Mouse (Mus musculus) hindbrain, embryonic 12.5 days (tissue): Measurements from ENCODE around the gene Fkbp8. TPM values are rescaled to one million over a fixed set of nuclear protein-coding genes. Genes with fewer than 3 reads are reported as not detected.

Experiments used
- ATAC-seq: fragments of 200-750 bp; cut with Nextera tagmentation; 2 replicates; pipeline ENCODE4 v1.8.0; 2017; ENCODE audit warnings: moderate TSS enrichment; ENCODE audit not compliant: low FRiP score
- H3K27ac ChIP-seq: fragments of 300-500 bp; sonication (generic); 2 replicates; pipeline ENCODE4 v1.5.1; 2016; ENCODE audit warnings: mild to moderate bottlenecking
- H3K27me3 ChIP-seq: fragments of 300-500 bp; sonication (generic); 2 replicates; pipeline ENCODE4 v1.6.1; 2016; ENCODE audit warnings: mild to moderate bottlenecking
- H3K36me3 ChIP-seq: fragments of 300-500 bp; sonication (generic); 2 replicates; pipeline ENCODE4 v1.6.1; 2016; ENCODE audit warnings: mild to moderate bottlenecking
- H3K4me1 ChIP-seq: fragments of 300-500 bp; sonication (generic); 2 replicates; pipeline ENCODE4 v1.6.1; 2016
- H3K4me2 ChIP-seq: fragments of 300-500 bp; sonication (generic); replicated peaks from 2 replicates; pipeline ENCODE4 v1.6.1; 2016; ENCODE audit warnings: mild to moderate bottlenecking
- H3K4me3 ChIP-seq: fragments of 300-500 bp; sonication (generic); 2 replicates; pipeline ENCODE4 v1.5.1; 2016; ENCODE audit warnings: mild to moderate bottlenecking
- H3K9ac ChIP-seq: fragments of 300-500 bp; sonication (generic); 2 replicates; pipeline ENCODE4 v1.6.1; 2016; ENCODE audit warnings: mild to moderate bottlenecking, moderate library complexity
- H3K9me3 ChIP-seq: fragments of 300-500 bp; sonication (generic); replicated peaks from 2 replicates; pipeline ENCODE4 v1.6.1; 2016; ENCODE audit warnings: mild to moderate bottlenecking
- WGBS: fragments of 180-500 bp; shearing (Covaris S2); methylation state at CpG from one replicate; pipeline ENCODE4 v1.1.7; 2016; 5-methylcytosine and 5-hydroxymethylcytosine counted together
- polyA plus RNA-seq: library from polyadenylated mRNA; unstranded; fragments of >200 nt; fragmentation: Nextera tagmentation; extraction: Ambion mirVana; gene quantifications from 2 replicates; pipeline ENCODE4 v1.2.1, GENCODE M21; 2016

The Fkbp8 gene
- polyA plus RNA-seq, 1 experiment from 2014 or later: 334 TPM

DNA sequence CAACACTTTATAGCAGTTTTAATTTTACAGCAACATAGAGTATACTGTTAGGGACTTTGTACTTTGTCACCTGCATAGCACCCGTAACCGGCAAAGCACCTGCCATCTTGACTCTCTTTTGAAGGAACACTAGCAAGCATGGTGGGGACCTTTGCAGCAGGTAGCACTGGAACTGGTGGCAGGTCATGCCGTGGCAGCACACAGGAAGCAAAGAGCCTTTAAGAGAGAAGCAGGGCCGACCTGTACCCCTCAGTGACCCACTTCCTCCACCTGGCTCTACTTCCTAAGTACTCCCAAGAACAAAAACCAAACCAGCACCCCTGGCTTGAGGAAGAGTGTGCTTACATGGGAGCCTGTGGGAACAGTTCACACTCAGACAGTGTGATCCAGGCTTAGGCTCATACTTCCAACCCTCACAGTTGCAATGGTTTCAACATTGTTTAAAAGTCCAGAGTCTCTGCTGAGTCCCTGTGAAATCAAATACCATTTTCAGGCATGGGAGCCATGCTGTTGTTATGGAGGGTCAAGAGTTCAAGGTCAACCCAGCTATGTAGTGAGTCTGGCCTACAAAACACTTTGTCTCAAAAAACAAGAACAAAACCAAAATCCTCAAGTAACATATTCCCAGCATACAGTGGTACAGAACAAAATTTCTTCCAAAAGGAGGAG, 27.7 kb downstream of the Fkbp8 start:
- no peak overlapping the region for H3K27ac ChIP-seq
- no peak for ATAC-seq
- H3K9me3 ChIP-seq: no peaks in the 10 kb centered on the region
- H3K4me1 ChIP-seq: peaks cover 16% of the 10 kb centered on the region
- H3K36me3 ChIP-seq: no peaks in the 10 kb centered on the region
- no peak overlapping the region for H3K4me3 ChIP-seq
- H3K27me3 ChIP-seq: no peaks in the 10 kb centered on the region
- no peak overlapping the region for H3K4me2 ChIP-seq
- H3K9ac ChIP-seq: no peak overlapping the region
- 95% methylated on average over 4 of the region's 4 CpGs for WGBS

- no peaks in the 10 kb centered on the region for H3K36me3 ChIP-seq
- no peak overlapping the region for H3K9ac ChIP-seq
- H3K4me1 ChIP-seq: peaks cover 29% of the 10 kb centered on the region
- ATAC-seq: no peak
- H3K4me3 ChIP-seq: no peak overlapping the region
- no peak overlapping the region for H3K27ac ChIP-seq
- no peak overlapping the region for H3K4me2 ChIP-seq
- WGBS: 74% methylated on average over 4 of the region's 4 CpGs
- H3K9me3 ChIP-seq: no peaks in the 10 kb centered on the region
- no peaks in the 10 kb centered on the region for H3K27me3 ChIP-seq
These were observed 30.8 kb downstream of the Fkbp8 start for GRCm38 (mm10) chr8:70558334-70558733.

DNA sequence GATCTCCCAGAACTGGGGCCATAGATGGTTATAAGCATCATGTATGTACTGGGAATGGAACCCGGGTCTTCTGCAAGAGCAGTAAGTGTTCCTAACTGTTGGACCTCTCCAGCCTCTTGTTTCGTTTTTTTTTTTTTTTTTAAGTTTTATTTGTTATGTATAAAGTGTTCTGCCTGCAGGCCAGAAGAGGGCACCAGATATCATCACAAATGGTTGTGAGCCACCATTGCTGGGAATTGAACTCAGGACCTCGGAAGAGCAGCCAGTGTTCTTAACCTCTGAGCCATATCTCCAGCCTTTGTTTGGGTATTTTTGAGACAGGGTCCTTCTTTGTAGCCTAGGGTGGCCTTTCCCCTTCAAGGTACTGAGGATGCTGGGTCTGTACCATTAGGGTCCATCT, 31.5 kb downstream of the Fkbp8 start:
- no peak overlapping the region for H3K27ac ChIP-seq
- no peak overlapping the region for H3K4me2 ChIP-seq
- peaks cover 22% of the 10 kb centered on the region for H3K4me1 ChIP-seq
- no peak for ATAC-seq
- H3K9me3 ChIP-seq: no peaks in the 10 kb centered on the region
- no peak overlapping the region for H3K9ac ChIP-seq
- no peaks in the 10 kb centered on the region for H3K27me3 ChIP-seq
- no peaks in the 10 kb centered on the region for H3K36me3 ChIP-seq
- WGBS: 74% methylated on average over 3 of the region's 3 CpGs
- no peak overlapping the region for H3K4me3 ChIP-seq

DNA sequence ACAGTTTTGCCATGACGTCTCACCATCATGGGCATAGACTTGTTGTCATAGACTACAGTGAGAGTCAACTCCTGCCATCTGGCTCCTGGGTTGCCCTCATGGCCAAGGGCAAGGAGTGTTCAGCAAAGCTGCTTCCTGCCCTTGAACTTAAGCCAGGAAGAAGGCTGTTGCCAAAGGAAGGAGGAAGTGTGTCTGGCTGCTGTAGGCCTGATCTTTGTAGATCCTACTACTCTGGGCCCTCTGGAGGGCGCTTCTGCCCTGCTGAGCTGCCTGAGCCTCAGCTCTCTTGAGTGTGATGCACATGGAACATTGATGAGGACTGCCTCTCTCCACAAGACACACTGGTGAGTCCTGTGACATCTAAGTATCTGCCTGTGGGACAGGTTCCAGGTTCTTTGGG, 32.6 kb downstream of the Fkbp8 start:
- no peaks in the 10 kb centered on the region for H3K27me3 ChIP-seq
- peaks cover 25% of the 10 kb centered on the region for H3K4me1 ChIP-seq
- no peak overlapping the region for H3K4me3 ChIP-seq
- H3K4me2 ChIP-seq: no peak overlapping the region
- no peak for ATAC-seq
- no peak overlapping the region; the same call in 1 of the 2 replicates for H3K27ac ChIP-seq
- no peaks in the 10 kb centered on the region for H3K36me3 ChIP-seq
- no peaks in the 10 kb centered on the region for H3K9me3 ChIP-seq
- no peak overlapping the region for H3K9ac ChIP-seq
- 74% methylated on average over 2 of the region's 2 CpGs for WGBS

- 75% methylated on average over 3 of the region's 3 CpGs for WGBS
- Histone ChIP-seq H3K4me1 (peaks cover 27% of the 10 kb centered on the region), H3K9me3 (no peaks in the 10 kb centered on the region), H3K9ac (no peak overlapping the region), H3K36me3 (no peaks in the 10 kb centered on the region), H3K27ac (no peak overlapping the region; the same call in 1 of the 2 replicates), H3K4me2 (no peak overlapping the region), H3K4me3 (no peak overlapping the region), H3K27me3 (no peaks in the 10 kb centered on the region)
- ATAC-seq: no peak
These were observed 33.0 kb downstream of the Fkbp8 start for GRCm38 (mm10) chr8:70560564-70560963.

- no peak for ATAC-seq
- Histone ChIP-seq H3K36me3 (no peaks in the 10 kb centered on the region), H3K27me3 (no peaks in the 10 kb centered on the region), H3K9me3 (no peaks in the 10 kb centered on the region), H3K9ac (no peak overlapping the region), H3K4me3 (no peak overlapping the region), H3K4me2 (no peak overlapping the region), H3K27ac (no peak overlapping the region), H3K4me1 (peaks cover 29% of the 10 kb centered on the region)
- 70% methylated on average over 4 of the region's 4 CpGs for WGBS
These were observed 33.8 kb downstream of the Fkbp8 start for GRCm38 (mm10) chr8:70561357-70561756.

GRCm38 (mm10) chr8:70561809-70562535, 34.4 kb downstream of the Fkbp8 start:
- H3K4me2 ChIP-seq: no peak overlapping the region
- no peak overlapping the region for H3K9ac ChIP-seq
- H3K4me3 ChIP-seq: no peak overlapping the region
- H3K27me3 ChIP-seq: no peaks in the 10 kb centered on the region
- 74% methylated on average over 7 of the region's 7 CpGs for WGBS
- H3K9me3 ChIP-seq: no peaks in the 10 kb centered on the region
- H3K4me1 ChIP-seq: peaks cover 29% of the 10 kb centered on the region
- no peak for ATAC-seq
- no peak overlapping the region for H3K27ac ChIP-seq
- H3K36me3 ChIP-seq: no peaks in the 10 kb centered on the region

GRCm38 (mm10) chr8:70562802-70563201, 35.3 kb downstream of the Fkbp8 start:
- Histone ChIP-seq H3K4me1 (peaks cover 29% of the 10 kb centered on the region), H3K4me2 (no peak overlapping the region), H3K36me3 (no peaks in the 10 kb centered on the region), H3K27me3 (no peaks in the 10 kb centered on the region), H3K4me3 (no peak overlapping the region), H3K9ac (no peak overlapping the region), H3K9me3 (no peaks in the 10 kb centered on the region), H3K27ac (no peak overlapping the region)
- no peak for ATAC-seq
- WGBS: 77% methylated on average over 3 of the region's 3 CpGs

DNA sequence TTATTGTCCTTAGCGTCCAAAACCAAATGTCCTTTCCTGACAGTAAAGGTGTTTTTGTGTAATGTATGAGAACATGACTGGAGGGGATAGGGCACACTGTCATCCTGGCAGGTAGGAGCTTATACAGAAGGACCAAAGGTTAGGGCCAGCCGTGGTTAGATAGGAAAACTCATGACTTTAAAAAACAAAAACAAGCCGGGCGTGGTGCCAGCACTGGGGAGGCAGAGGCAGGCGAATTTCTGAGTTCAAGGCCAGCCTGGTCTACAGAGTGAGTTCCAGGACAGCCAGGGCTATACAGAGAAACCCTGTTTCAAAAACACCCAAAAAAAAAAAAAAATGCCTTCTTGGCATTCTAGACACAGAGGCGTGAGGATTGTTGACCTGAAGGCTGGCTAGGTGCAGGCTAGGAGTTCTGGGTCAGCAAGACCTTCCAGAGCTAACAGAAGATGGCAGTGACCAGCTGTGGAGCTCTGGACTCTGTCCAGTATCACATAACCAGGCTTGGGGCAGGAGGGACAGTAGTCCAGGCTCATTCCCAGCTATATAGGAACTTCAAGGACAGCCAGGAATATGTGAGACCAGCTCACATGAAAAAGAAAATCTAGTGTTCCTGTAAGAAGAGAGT, 36.4 kb downstream of the Fkbp8 start:
- Histone ChIP-seq H3K27ac (no peak overlapping the region), H3K9me3 (no peaks in the 10 kb centered on the region), H3K4me2 (no peak overlapping the region), H3K4me1 (peaks cover 29% of the 10 kb centered on the region), H3K36me3 (no peaks in the 10 kb centered on the region), H3K9ac (no peak overlapping the region), H3K4me3 (no peak overlapping the region), H3K27me3 (no peaks in the 10 kb centered on the region)
- no peak for ATAC-seq
- WGBS: 94% methylated on average over 6 of the region's 6 CpGs

DNA sequence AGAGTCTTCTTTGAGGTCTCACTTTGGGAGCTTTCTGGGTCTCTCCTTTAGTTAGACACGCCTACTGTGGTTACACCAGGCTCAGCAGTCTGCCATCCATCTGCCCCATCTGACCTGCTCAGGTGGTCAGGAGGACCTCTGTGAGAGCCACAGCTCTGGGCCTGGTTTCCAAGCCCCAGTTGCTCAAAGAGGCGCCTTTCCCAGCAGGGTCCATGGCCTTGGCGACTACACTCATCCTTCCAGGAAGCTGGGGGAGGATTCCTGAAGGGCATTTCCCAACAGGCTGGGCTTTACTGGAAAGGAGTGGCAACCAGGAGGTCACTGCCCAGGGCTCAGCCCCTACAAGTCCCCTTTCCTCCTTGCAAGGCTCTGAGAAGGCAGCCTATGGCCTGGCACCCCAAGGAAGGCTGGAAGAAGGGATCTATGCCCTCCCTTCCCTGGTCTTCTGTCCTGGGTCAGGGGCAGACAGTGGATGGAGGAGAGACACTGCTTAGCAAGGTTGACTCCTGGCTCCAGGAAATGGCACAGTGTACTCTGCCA, 37.2 kb downstream of the Fkbp8 start:
- H3K9me3 ChIP-seq: no peaks in the 10 kb centered on the region
- WGBS: 76% methylated on average over 3 of the region's 3 CpGs
- 0 out of 2 replicates have a peak, but pooled peaks cover 2% of the 10 kb centered on the region for H3K36me3 ChIP-seq
- no peaks in the 10 kb centered on the region for H3K27me3 ChIP-seq
- no peak overlapping the region for H3K27ac ChIP-seq
- no peak overlapping the region for H3K9ac ChIP-seq
- no peak for ATAC-seq
- H3K4me1 ChIP-seq: peaks cover 29% of the 10 kb centered on the region
- H3K4me3 ChIP-seq: no peak overlapping the region
- H3K4me2 ChIP-seq: no peak overlapping the region

DNA sequence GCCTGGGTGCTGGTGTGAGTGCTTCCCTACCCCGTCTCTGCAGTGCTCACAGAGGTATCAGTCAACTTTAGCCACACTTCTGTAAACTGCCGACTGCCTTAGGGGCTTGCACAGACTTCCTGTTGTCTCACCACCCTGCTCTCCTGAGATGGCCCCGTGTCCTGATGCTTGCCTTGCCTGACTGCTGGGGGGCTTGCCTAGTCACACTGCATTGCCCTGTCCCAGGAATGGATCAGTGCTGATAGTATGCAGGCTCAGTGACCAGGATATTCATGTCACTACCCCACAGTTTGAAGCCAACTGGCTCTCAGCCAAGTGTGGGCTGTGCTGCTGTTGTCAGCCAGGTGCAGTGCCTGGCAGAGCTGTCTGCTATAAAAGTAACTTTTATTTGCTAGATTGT, 38.0 kb downstream of the Fkbp8 start:
- ATAC-seq: no peak
- Histone ChIP-seq H3K4me1 (peaks cover 25% of the 10 kb centered on the region), H3K4me2 (no peak overlapping the region), H3K27me3 (no peaks in the 10 kb centered on the region), H3K4me3 (no peak overlapping the region), H3K9ac (no peak overlapping the region), H3K36me3 (0 out of 2 replicates have a peak, but pooled peaks cover 4% of the 10 kb centered on the region), H3K27ac (no peak overlapping the region), H3K9me3 (no peaks in the 10 kb centered on the region)
- 73% methylated on average over 3 of the region's 3 CpGs for WGBS

GRCm38 (mm10) chr8:70570360-70570759, 42.8 kb downstream of the Fkbp8 start:
- Histone ChIP-seq H3K36me3 (peaks cover 21% of the 10 kb centered on the region), H3K27ac (no peak overlapping the region), H3K9ac (no peak overlapping the region), H3K4me2 (no peak overlapping the region), H3K9me3 (no peaks in the 10 kb centered on the region), H3K27me3 (no peaks in the 10 kb centered on the region), H3K4me3 (no peak overlapping the region), H3K4me1 (peaks cover 7% of the 10 kb centered on the region)
- no peak for ATAC-seq
